Mouse (Mus musculus): ENCODE data around the gene 9530003J23Rik. TPM values are rescaled to one million over a fixed set of nuclear protein-coding genes. Genes with fewer than 3 reads are reported as not detected.
"Not testable (repeated sequence)": the region's sequence is repeated elsewhere in the genome, so short reads cannot be mapped to it uniquely, and the experiment has no call there.

Gene 9530003J23Rik
- polyA plus RNA-seq, 1 experiment from 2014 or later: not detected

- DNase-seq (ENCODE audit: low spot score) (no peak), ATAC-seq (ENCODE audit: low FRiP score) (no peak)
- H3K27ac ChIP-seq (ENCODE audit: low read depth, low read length): no peak within 1 kb of the TSS
- H3K27me3 ChIP-seq (ENCODE audit: control insufficient read depth, insufficient read depth, low read length): no peaks in the 10 kb centered on the region
- no peak within 1 kb of the TSS for H3K4me3 ChIP-seq (ENCODE audit: low read depth, low read length)
- H3K4me1 ChIP-seq (replicated peaks; ENCODE audit: control insufficient read depth, insufficient read depth, low read length): no peaks in the 10 kb centered on the region
- 67% methylated on average over 4 of the region's 4 CpGs for WGBS
- H3K4me2 ChIP-seq (replicated peaks; ENCODE audit: low read depth, low read length): no peak within 1 kb of the TSS
- H3K9ac ChIP-seq (ENCODE audit: low read depth, low read length): no peak within 1 kb of the TSS
- no peaks in the 10 kb centered on the region for H3K36me3 ChIP-seq (ENCODE audit: control insufficient read depth, insufficient read depth, low read length)
- no peaks in the 10 kb centered on the region for H3K9me3 ChIP-seq (ENCODE audit: control insufficient read depth, low read length)
These were observed 43.5 kb upstream of the 9530003J23Rik start, which contains the start of gene Lyz2 for GRCm38 (mm10) chr10:117282049-117282448. Gene Lyz2 (minus strand): TSS chr10:117282321.

DNA sequence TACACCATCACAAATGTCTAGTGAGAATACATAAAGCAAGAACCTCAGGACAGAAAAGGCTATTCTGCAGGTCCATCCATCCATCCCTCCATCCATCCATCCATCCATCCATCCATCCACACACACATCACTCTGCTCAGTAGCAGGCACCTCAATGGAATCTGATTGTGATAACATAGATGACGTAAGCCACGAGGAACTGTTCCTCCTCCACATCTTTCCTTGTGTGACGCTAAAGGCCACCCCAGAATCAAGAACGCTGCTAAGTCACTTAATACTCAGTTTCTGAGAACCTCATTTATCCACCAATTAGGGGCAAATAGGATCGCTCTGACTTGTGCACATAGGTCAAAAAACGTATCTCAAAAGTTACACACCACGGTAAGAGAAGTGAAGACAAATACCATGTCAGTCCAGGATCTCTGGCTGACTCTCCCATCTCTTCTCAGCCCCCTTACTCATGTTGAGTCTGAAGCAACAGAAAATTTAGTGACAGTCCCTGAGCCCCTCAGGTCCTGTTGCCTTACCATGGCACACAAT, 42.9 kb upstream of the 9530003J23Rik start:
- H3K4me2 ChIP-seq (replicated peaks; ENCODE audit: low read depth, low read length): no peak overlapping the region
- DNase-seq (ENCODE audit: low spot score) (no peak), ATAC-seq (ENCODE audit: low FRiP score) (no peak)
- WGBS: 92% methylated on average over 7 of the region's 7 CpGs
- H3K9me3 ChIP-seq (ENCODE audit: control insufficient read depth, low read length): no peaks in the 10 kb centered on the region
- no peak overlapping the region for H3K9ac ChIP-seq (ENCODE audit: low read depth, low read length)
- H3K4me3 ChIP-seq (ENCODE audit: low read depth, low read length): no peak overlapping the region
- H3K27me3 ChIP-seq (ENCODE audit: control insufficient read depth, insufficient read depth, low read length): no peaks in the 10 kb centered on the region
- no peak overlapping the region for H3K27ac ChIP-seq (ENCODE audit: low read depth, low read length)
- H3K4me1 ChIP-seq (replicated peaks; ENCODE audit: control insufficient read depth, insufficient read depth, low read length): no peaks in the 10 kb centered on the region
- H3K36me3 ChIP-seq (ENCODE audit: control insufficient read depth, insufficient read depth, low read length): no peaks in the 10 kb centered on the region

- Histone ChIP-seq H3K4me3 (ENCODE audit: low read depth, low read length) (no peak overlapping the region), H3K36me3 (ENCODE audit: control insufficient read depth, insufficient read depth, low read length) (no peaks in the 10 kb centered on the region), H3K27ac (ENCODE audit: low read depth, low read length) (no peak overlapping the region), H3K9ac (ENCODE audit: low read depth, low read length) (no peak overlapping the region), H3K9me3 (ENCODE audit: control insufficient read depth, low read length) (no peaks in the 10 kb centered on the region), H3K27me3 (ENCODE audit: control insufficient read depth, insufficient read depth, low read length) (no peaks in the 10 kb centered on the region), H3K4me1 (replicated peaks; ENCODE audit: control insufficient read depth, insufficient read depth, low read length) (no peaks in the 10 kb centered on the region), H3K4me2 (replicated peaks; ENCODE audit: low read depth, low read length) (no peak overlapping the region)
- WGBS: 67% methylated on average over 1 of the region's 1 CpGs
- no peak for ATAC-seq (ENCODE audit: low FRiP score)
- no peak for DNase-seq (ENCODE audit: low spot score)
These were observed 41.5 kb upstream of the 9530003J23Rik start for GRCm38 (mm10) chr10:117280000-117280399.

GRCm38 (mm10) chr10:117278510-117278909, 40.0 kb upstream of the 9530003J23Rik start:
- H3K27ac ChIP-seq (ENCODE audit: low read depth, low read length); ATAC-seq (ENCODE audit: low FRiP score); H3K9me3 ChIP-seq (ENCODE audit: control insufficient read depth, low read length); H3K36me3 ChIP-seq (ENCODE audit: control insufficient read depth, insufficient read depth, low read length); DNase-seq (ENCODE audit: low spot score); H3K4me3 ChIP-seq (ENCODE audit: low read depth, low read length); H3K27me3 ChIP-seq (ENCODE audit: control insufficient read depth, insufficient read depth, low read length); H3K4me1 ChIP-seq (replicated peaks; ENCODE audit: control insufficient read depth, insufficient read depth, low read length); H3K4me2 ChIP-seq (replicated peaks; ENCODE audit: low read depth, low read length); H3K9ac ChIP-seq (ENCODE audit: low read depth, low read length): not testable (repeated sequence)
- WGBS: 60% methylated on average over 2 of the region's 2 CpGs

DNA sequence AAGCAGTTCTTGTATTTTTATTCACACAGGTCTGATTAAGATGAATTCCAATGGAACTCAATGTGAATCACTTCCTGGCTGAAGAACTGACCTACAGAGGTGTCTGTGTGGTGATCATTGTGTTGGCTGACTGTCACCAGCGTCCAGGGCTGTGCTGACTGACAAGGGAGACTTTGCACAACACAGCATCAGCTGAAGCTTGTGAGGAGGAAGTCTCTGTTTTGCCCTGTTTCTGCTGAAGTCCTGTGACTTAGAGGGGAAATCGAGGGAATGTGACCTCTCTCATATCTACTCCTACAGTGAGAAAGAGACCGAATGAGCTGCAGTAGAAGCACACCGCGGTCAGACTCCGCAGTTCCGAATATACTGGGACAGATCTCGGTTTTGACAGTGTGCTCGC, 39.3 kb upstream of the 9530003J23Rik start:
- not testable (repeated sequence) for H3K4me3 ChIP-seq (ENCODE audit: low read depth, low read length); H3K4me2 ChIP-seq (replicated peaks; ENCODE audit: low read depth, low read length); H3K9ac ChIP-seq (ENCODE audit: low read depth, low read length); H3K27me3 ChIP-seq (ENCODE audit: control insufficient read depth, insufficient read depth, low read length); H3K9me3 ChIP-seq (ENCODE audit: control insufficient read depth, low read length); H3K27ac ChIP-seq (ENCODE audit: low read depth, low read length); DNase-seq (ENCODE audit: low spot score); H3K4me1 ChIP-seq (replicated peaks; ENCODE audit: control insufficient read depth, insufficient read depth, low read length); ATAC-seq (ENCODE audit: low FRiP score); H3K36me3 ChIP-seq (ENCODE audit: control insufficient read depth, insufficient read depth, low read length)
- WGBS: 80% methylated on average over 9 of the region's 9 CpGs

DNA sequence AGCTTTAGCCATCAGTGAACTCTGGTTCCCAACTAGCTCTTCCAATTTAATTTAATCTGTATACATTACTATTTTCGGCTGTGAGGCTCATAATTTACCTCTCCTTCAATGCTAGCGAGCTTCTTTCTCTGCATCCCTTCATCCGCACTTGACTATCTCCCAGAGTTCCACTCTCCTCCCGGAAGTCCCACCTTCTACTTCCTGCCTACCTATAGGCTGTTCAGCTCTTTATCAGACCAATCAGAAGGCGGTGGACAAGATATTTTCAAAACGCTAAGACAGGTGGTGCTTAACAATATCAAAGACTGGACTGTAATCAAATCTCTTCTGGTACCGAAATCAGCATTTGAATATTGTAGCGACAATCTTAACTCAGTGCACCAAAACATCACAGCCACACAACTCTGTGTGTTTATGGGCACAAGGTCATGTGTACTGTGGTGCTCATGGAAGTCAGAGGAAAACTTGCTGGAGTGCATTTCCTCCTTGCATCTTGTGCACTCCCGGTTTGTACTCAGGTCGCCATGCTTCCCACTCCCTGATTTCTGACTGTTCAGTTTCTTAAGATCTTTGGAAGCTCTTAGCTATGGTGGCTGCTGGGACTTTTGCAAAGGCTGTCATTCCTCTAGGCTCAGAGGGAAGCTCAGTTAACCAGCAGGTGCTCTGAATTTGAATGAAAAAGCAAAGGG, 37.3 kb upstream of the 9530003J23Rik start:
- Histone ChIP-seq H3K4me2 (replicated peaks; ENCODE audit: low read depth, low read length) (no peak overlapping the region), H3K36me3 (ENCODE audit: control insufficient read depth, insufficient read depth, low read length) (no peaks in the 10 kb centered on the region), H3K9me3 (ENCODE audit: control insufficient read depth, low read length) (no peaks in the 10 kb centered on the region), H3K4me1 (replicated peaks; ENCODE audit: control insufficient read depth, insufficient read depth, low read length) (no peaks in the 10 kb centered on the region), H3K27ac (ENCODE audit: low read depth, low read length) (no peak overlapping the region), H3K27me3 (ENCODE audit: control insufficient read depth, insufficient read depth, low read length) (no peaks in the 10 kb centered on the region), H3K9ac (ENCODE audit: low read depth, low read length) (no peak overlapping the region), H3K4me3 (ENCODE audit: low read depth, low read length) (no peak overlapping the region)
- 81% methylated on average over 10 of the region's 10 CpGs for WGBS
- DNase-seq (ENCODE audit: low spot score) (no peak), ATAC-seq (ENCODE audit: low FRiP score) (no peak)

GRCm38 (mm10) chr10:117274645-117275044, 36.1 kb upstream of the 9530003J23Rik start:
- not testable (repeated sequence) for H3K9ac ChIP-seq (ENCODE audit: low read depth, low read length); H3K9me3 ChIP-seq (ENCODE audit: control insufficient read depth, low read length); ATAC-seq (ENCODE audit: low FRiP score); H3K4me2 ChIP-seq (replicated peaks; ENCODE audit: low read depth, low read length); H3K27ac ChIP-seq (ENCODE audit: low read depth, low read length); H3K4me3 ChIP-seq (ENCODE audit: low read depth, low read length); H3K27me3 ChIP-seq (ENCODE audit: control insufficient read depth, insufficient read depth, low read length); H3K4me1 ChIP-seq (replicated peaks; ENCODE audit: control insufficient read depth, insufficient read depth, low read length); DNase-seq (ENCODE audit: low spot score); H3K36me3 ChIP-seq (ENCODE audit: control insufficient read depth, insufficient read depth, low read length)
- WGBS: 87% methylated on average over 3 of the region's 7 CpGs

DNA sequence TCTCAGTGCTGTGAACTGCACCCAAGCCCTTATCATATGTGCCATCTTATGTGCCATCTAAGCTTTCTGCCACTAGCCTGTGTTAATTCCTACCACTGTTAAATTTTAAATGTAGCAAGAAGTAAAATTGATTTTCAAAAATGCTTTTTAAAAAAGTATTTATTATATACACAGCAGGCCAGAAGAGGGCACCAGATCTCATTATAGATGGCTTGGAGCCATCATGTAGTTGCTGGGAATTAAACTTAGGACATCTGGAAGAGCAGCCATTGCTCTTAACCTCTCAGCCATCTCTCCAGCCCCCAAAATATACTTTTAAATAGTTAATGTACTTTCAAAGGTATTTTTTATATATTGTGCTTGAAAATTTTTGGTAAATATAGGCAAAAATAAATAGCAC, 33.5 kb upstream of the 9530003J23Rik start:
- ATAC-seq (ENCODE audit: low FRiP score): no peak
- Histone ChIP-seq H3K4me3 (ENCODE audit: low read depth, low read length) (no peak overlapping the region), H3K36me3 (ENCODE audit: control insufficient read depth, insufficient read depth, low read length) (no peaks in the 10 kb centered on the region), H3K4me1 (replicated peaks; ENCODE audit: control insufficient read depth, insufficient read depth, low read length) (no peaks in the 10 kb centered on the region), H3K9me3 (ENCODE audit: control insufficient read depth, low read length) (no peaks in the 10 kb centered on the region), H3K27me3 (ENCODE audit: control insufficient read depth, insufficient read depth, low read length) (no peaks in the 10 kb centered on the region), H3K27ac (ENCODE audit: low read depth, low read length) (no peak overlapping the region), H3K9ac (ENCODE audit: low read depth, low read length) (no peak overlapping the region), H3K4me2 (replicated peaks; ENCODE audit: low read depth, low read length) (no peak overlapping the region)
- no peak for DNase-seq (ENCODE audit: low spot score)

DNA sequence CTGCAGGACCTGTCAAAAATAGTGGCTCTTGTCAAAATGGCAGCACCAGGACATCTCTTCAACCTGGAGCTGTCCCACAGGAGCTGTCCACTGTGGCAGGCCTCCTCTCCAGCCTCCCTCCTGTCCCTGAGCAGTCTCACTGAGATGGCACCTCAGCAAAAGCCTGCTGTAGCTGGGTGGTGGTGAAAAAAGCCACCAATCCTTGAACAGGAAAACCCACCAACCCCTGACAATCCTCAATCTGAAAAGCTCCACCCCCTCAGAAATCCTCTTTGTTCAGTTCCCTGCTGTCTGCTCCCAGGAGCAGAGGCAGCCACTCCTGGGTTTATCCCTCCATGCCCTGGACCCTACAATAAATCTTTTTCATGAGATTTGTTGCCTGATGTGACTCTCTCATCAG, 21.4 kb upstream of the 9530003J23Rik start:
- peak overlapping the region; percentile 62; the same call in 1 of the 2 replicates for H3K27ac ChIP-seq (ENCODE audit: low read depth, low read length)
- no peaks in the 10 kb centered on the region for H3K27me3 ChIP-seq (ENCODE audit: control insufficient read depth, insufficient read depth, low read length)
- H3K36me3 ChIP-seq (ENCODE audit: control insufficient read depth, insufficient read depth, low read length): no peaks in the 10 kb centered on the region
- H3K4me2 ChIP-seq (replicated peaks; ENCODE audit: low read depth, low read length): no peak overlapping the region
- peak; percentile 11 for DNase-seq (ENCODE audit: low spot score)
- H3K9me3 ChIP-seq (ENCODE audit: control insufficient read depth, low read length): no peaks in the 10 kb centered on the region
- no peaks in the 10 kb centered on the region for H3K4me1 ChIP-seq (replicated peaks; ENCODE audit: control insufficient read depth, insufficient read depth, low read length)
- H3K4me3 ChIP-seq (ENCODE audit: low read depth, low read length): no peak overlapping the region
- ATAC-seq (ENCODE audit: low FRiP score): peak; percentile 35; the same call in 1 of the 2 replicates
- H3K9ac ChIP-seq (ENCODE audit: low read depth, low read length): no peak overlapping the region
